Mouse (Mus musculus) megakaryocyte, adult 5-6 weeks (primary cell): ENCODE data around the gene Arhgap24. TPM values are rescaled to one million over a fixed set of nuclear protein-coding genes. Genes with fewer than 3 reads are reported as not detected.

Experiments used
- ATAC-seq: 2 replicates; pipeline ENCODE4 v1.8.0; 2016; ENCODE audit warnings: mild to moderate bottlenecking, inconsistent platforms; ENCODE audit not compliant: poor library complexity, severe bottlenecking
- total RNA-seq, 2 experiments: library from RNA; stranded (forward) in 1 of 2; stranded (reverse) in 1 of 2; fragments of 153-499, 151-499 nt in 1 of 2; fragments of 221-1000, 200-1000 nt in 1 of 2; gene quantifications; 2 replicates each; pipeline versions ENCODE4 v1.2.3 to v1.2.4; 2015 to 2017

The Arhgap24 gene
- total RNA-seq, 2 experiments from 2014 or later: 7.5 to 10.7 TPM

- peak; percentile 74 for ATAC-seq
These were observed 16.0 kb downstream of the Arhgap24 start for GRCm38 (mm10) chr5:102497205-102497604.

GRCm38 (mm10) chr5:102498747-102499146, 17.6 kb downstream of the Arhgap24 start:
- ATAC-seq: peak; percentile 71

- peak; percentile 86 for ATAC-seq
These were observed 21.1 kb downstream of the Arhgap24 start for GRCm38 (mm10) chr5:102502333-102502732.

GRCm38 (mm10) chr5:102503066-102503465, 21.9 kb downstream of the Arhgap24 start:
- ATAC-seq: no peak

GRCm38 (mm10) chr5:102503868-102504267, 22.7 kb downstream of the Arhgap24 start:
- ATAC-seq: no peak

GRCm38 (mm10) chr5:102504557-102504956, 23.4 kb downstream of the Arhgap24 start:
- no peak for ATAC-seq

- no peak for ATAC-seq
These were observed 27.0 kb downstream of the Arhgap24 start for GRCm38 (mm10) chr5:102508162-102508561.

GRCm38 (mm10) chr5:102509381-102509780, 28.2 kb downstream of the Arhgap24 start:
- ATAC-seq: no peak

- ATAC-seq: no peak
These were observed 30.5 kb downstream of the Arhgap24 start for GRCm38 (mm10) chr5:102511651-102512050.

GRCm38 (mm10) chr5:102515496-102515895, 34.3 kb downstream of the Arhgap24 start:
- no peak for ATAC-seq

GRCm38 (mm10) chr5:102520506-102520905, 39.3 kb downstream of the Arhgap24 start:
- ATAC-seq: no peak

GRCm38 (mm10) chr5:102535311-102535710, 54.1 kb downstream of the Arhgap24 start:
- no peak for ATAC-seq

- peak; percentile 91 for ATAC-seq
These were observed 56.6 kb downstream of the Arhgap24 start for GRCm38 (mm10) chr5:102537819-102538218.

GRCm38 (mm10) chr5:102546296-102546695, 65.1 kb downstream of the Arhgap24 start:
- no peak for ATAC-seq

GRCm38 (mm10) chr5:102547786-102548185, 66.6 kb downstream of the Arhgap24 start:
- no peak for ATAC-seq

- ATAC-seq: no peak
These were observed 67.2 kb downstream of the Arhgap24 start for GRCm38 (mm10) chr5:102548382-102548781.

- no peak for ATAC-seq
These were observed 69.0 kb downstream of the Arhgap24 start for GRCm38 (mm10) chr5:102550211-102550610.

- peak; percentile 21; the same call in 1 of the 2 replicates for ATAC-seq
These were observed 69.9 kb downstream of the Arhgap24 start for GRCm38 (mm10) chr5:102550870-102551637.

GRCm38 (mm10) chr5:102552533-102552932, 71.3 kb downstream of the Arhgap24 start:
- ATAC-seq: no peak

GRCm38 (mm10) chr5:102555958-102556357, 74.8 kb downstream of the Arhgap24 start:
- no peak for ATAC-seq

GRCm38 (mm10) chr5:102560270-102560669, 79.1 kb downstream of the Arhgap24 start:
- no peak for ATAC-seq

- no peak for ATAC-seq
These were observed 82.8 kb downstream of the Arhgap24 start for GRCm38 (mm10) chr5:102563971-102564370.

- ATAC-seq: no peak
These were observed 87.6 kb downstream of the Arhgap24 start for GRCm38 (mm10) chr5:102568764-102569163.
